Mouse (Mus musculus): ENCODE data around the gene Atp6v1g2.

Gene Atp6v1g2

GRCm38 (mm10) chr17:35239700-35240099 lies 6.2 kb downstream of the Atp6v1g2 start:
- DNase-seq, result no peak

GRCm38 (mm10) chr17:35240384-35241304 lies 7.2 kb downstream of the Atp6v1g2 start:
- no peak for DNase-seq

- DNase-seq, result peak; percentile 97
These were observed 8.0 kb downstream of the Atp6v1g2 start, which contains the start of gene Ddx39b for GRCm38 (mm10) chr17:35241305-35242014. Gene Ddx39b, plus strand, starts transcription at chr17:35241746.

- DNase-seq, result peak; percentile 79
These were observed 8.8 kb downstream of the Atp6v1g2 start for GRCm38 (mm10) chr17:35242015-35242941.

- peak; percentile 55 for DNase-seq
These were observed 9.6 kb downstream of the Atp6v1g2 start for GRCm38 (mm10) chr17:35243086-35243485.

GRCm38 (mm10) chr17:35244999-35245398 lies 11.5 kb downstream of the Atp6v1g2 start:
- DNase-seq, result no peak

GRCm38 (mm10) chr17:35245731-35246623 lies 12.5 kb downstream of the Atp6v1g2 start:
- peak; percentile 33 for DNase-seq

- DNase-seq, result no peak
These were observed 13.7 kb downstream of the Atp6v1g2 start for GRCm38 (mm10) chr17:35247144-35247543.

GRCm38 (mm10) chr17:35248986-35249385 lies 15.5 kb downstream of the Atp6v1g2 start:
- DNase-seq, result no peak

- DNase-seq, result no peak
These were observed 16.2 kb downstream of the Atp6v1g2 start for GRCm38 (mm10) chr17:35249451-35250197.

GRCm38 (mm10) chr17:35250348-35251120 lies 17.1 kb downstream of the Atp6v1g2 start:
- DNase-seq, result no peak

GRCm38 (mm10) chr17:35251162-35251719 lies 17.8 kb downstream of the Atp6v1g2 start:
- no peak for DNase-seq

- no peak for DNase-seq
These were observed 18.5 kb downstream of the Atp6v1g2 start for GRCm38 (mm10) chr17:35251981-35252380.

- no peak for DNase-seq
These were observed 19.3 kb downstream of the Atp6v1g2 start for GRCm38 (mm10) chr17:35252619-35253292.

GRCm38 (mm10) chr17:35253293-35254093 lies 20.0 kb downstream of the Atp6v1g2 start:
- no peak for DNase-seq

- DNase-seq, result peak; percentile 66
These were observed 21.0 kb downstream of the Atp6v1g2 start for GRCm38 (mm10) chr17:35254241-35255098.

GRCm38 (mm10) chr17:35255301-35255700 lies 21.8 kb downstream of the Atp6v1g2 start:
- no peak for DNase-seq

All from embryo, embryonic 11 days (tissue).